Mouse (Mus musculus) lung, embryonic 14.5 days (tissue): ENCODE measurements around the gene Cadm4. TPM values are rescaled to one million over a fixed set of nuclear protein-coding genes. Genes with fewer than 3 reads are reported as not detected.

ENCODE experiments used
- ATAC-seq: fragments of 200-750 bp; cut with Nextera tagmentation; 2 replicates; pipeline ENCODE4 v1.8.0; 2017; ENCODE audit warnings: mild to moderate bottlenecking, moderate TSS enrichment, moderate library complexity; ENCODE audit not compliant: insufficient read depth
- DNase-seq: peaks from one replicate; pipeline ENCODE4 v3.0.0-alpha.2; 2015
- H3K27ac ChIP-seq: fragments of 300-500 bp; sonication (generic); 2 replicates; pipeline ENCODE4 v1.5.1; 2014; ENCODE audit warnings: low read depth, mild to moderate bottlenecking, moderate library complexity
- H3K27me3 ChIP-seq: fragments of 300-500 bp; sonication (generic); 2 replicates; pipeline ENCODE4 v1.6.1; 2014; ENCODE audit warnings: low read length, control low read depth; ENCODE audit not compliant: insufficient read depth
- H3K36me3 ChIP-seq: fragments of 300-500 bp; sonication (generic); 2 replicates; pipeline ENCODE4 v1.6.1; 2014; ENCODE audit warnings: control low read depth; ENCODE audit not compliant: insufficient read depth
- H3K4me1 ChIP-seq: fragments of 300-500 bp; sonication (generic); 2 replicates; pipeline ENCODE4 v1.6.1; 2014; ENCODE audit warnings: antibody characterized with exemption, control low read depth; ENCODE audit not compliant: insufficient read depth
- H3K4me2 ChIP-seq: fragments of 300-500 bp; sonication (generic); 2 replicates; pipeline ENCODE4 v1.6.1; 2014; ENCODE audit warnings: mild to moderate bottlenecking
- H3K4me3 ChIP-seq: fragments of 300-500 bp; sonication (generic); 2 replicates; pipeline ENCODE4 v1.5.1; 2014; ENCODE audit warnings: low read depth, low read length
- H3K9ac ChIP-seq: fragments of 300-500 bp; sonication (generic); 2 replicates; pipeline ENCODE4 v1.6.1; 2014
- H3K9me3 ChIP-seq: fragments of 300-500 bp; sonication (generic); 2 replicates; pipeline ENCODE4 v1.6.1; 2016; ENCODE audit warnings: low read depth, low read length, control low read depth
- CTCF ChIP-seq: IDR thresholded peaks from 2 replicates; pipeline ENCODE4 v1.5.1; 2016; ENCODE audit warnings: antibody characterized with exemption, low read depth
- WGBS: fragments of 180-500 bp; shearing (Covaris S2); extraction: QIAGEN DNeasy Blood & Tissue Kit; methylation state at CpG from one replicate; pipeline ENCODE4 v1.1.7; 2014; 5-methylcytosine and 5-hydroxymethylcytosine counted together
- polyA plus RNA-seq: library from polyadenylated mRNA; unstranded; fragments of >200 nt; fragmentation: Nextera tagmentation; extraction: Ambion mirVana; gene quantifications from 2 replicates; pipeline ENCODE4 v1.2.1, GENCODE M21; 2014

Gene Cadm4
- polyA plus RNA-seq, 1 experiment from 2014 or later = 0.72 TPM

GRCm38 (mm10) chr7:24538701-24539100 is 56.9 kb downstream of the Cadm4 start:
- Histone ChIP-seq H3K27ac (no peak overlapping the region), H3K9ac (no peak overlapping the region), H3K9me3 (no peaks in the 10 kb centered on the region), H3K36me3 (peaks cover 24% of the 10 kb centered on the region), H3K4me2 (no peak overlapping the region), H3K27me3 (no peaks in the 10 kb centered on the region), H3K4me1 (no peaks in the 10 kb centered on the region), H3K4me3 (no peak overlapping the region)
- no peak for ATAC-seq
- no peak for DNase-seq
- WGBS = 77% methylated on average over 5 of the region's 5 CpGs
- TF ChIP-seq CTCF = no peak

- Histone ChIP-seq H3K4me1 (no peaks in the 10 kb centered on the region), H3K27ac (no peak overlapping the region), H3K27me3 (no peaks in the 10 kb centered on the region), H3K4me2 (no peak overlapping the region), H3K4me3 (no peak overlapping the region), H3K9ac (no peak overlapping the region), H3K9me3 (no peaks in the 10 kb centered on the region), H3K36me3 (peaks cover 17% of the 10 kb centered on the region)
- ATAC-seq (no peak), DNase-seq (no peak)
- WGBS = 91% methylated on average over 4 of the region's 4 CpGs
- TF ChIP-seq CTCF = no peak
Observed at GRCm38 (mm10) chr7:24539686-24540085, 57.9 kb downstream of the Cadm4 start.

- H3K27ac ChIP-seq = no peak overlapping the region
- peaks cover 4% of the 10 kb centered on the region; the same call in 1 of the 2 replicates for H3K4me1 ChIP-seq
- H3K27me3 ChIP-seq = no peaks in the 10 kb centered on the region
- TF ChIP-seq CTCF = peak; percentile 29
- WGBS = 79% methylated on average over 2 of the region's 2 CpGs
- H3K4me2 ChIP-seq = no peak overlapping the region
- no peak for ATAC-seq
- no peak overlapping the region for H3K4me3 ChIP-seq
- peaks cover 11% of the 10 kb centered on the region for H3K36me3 ChIP-seq
- no peaks in the 10 kb centered on the region for H3K9me3 ChIP-seq
- peak; percentile 19 for DNase-seq
- no peak overlapping the region for H3K9ac ChIP-seq
Observed at GRCm38 (mm10) chr7:24544506-24544905, 62.7 kb downstream of the Cadm4 start.

- peak within 1 kb of the TSS; percentile 81 for H3K4me2 ChIP-seq
- H3K27me3 ChIP-seq = no peaks in the 10 kb centered on the region
- H3K9me3 ChIP-seq = no peaks in the 10 kb centered on the region
- 35% methylated on average over 13 of the region's 13 CpGs for WGBS
- peaks cover 27% of the 10 kb centered on the region for H3K36me3 ChIP-seq
- H3K9ac ChIP-seq = peak within 1 kb of the TSS; percentile 71
- ATAC-seq (peak; percentile 1; the same call in 1 of the 2 replicates), DNase-seq (no peak)
- H3K4me3 ChIP-seq = peak within 1 kb of the TSS; percentile 66
- no peak for TF ChIP-seq CTCF
- peaks cover 4% of the 10 kb centered on the region; the same call in 1 of the 2 replicates for H3K4me1 ChIP-seq
- peak within 1 kb of the TSS; percentile 67 for H3K27ac ChIP-seq
Observed at GRCm38 (mm10) chr7:24546068-24546614, 64.3 kb downstream of the Cadm4 start, which contains the start of the genes Pinlyp and Xrcc1. Pinlyp (minus strand) TSS chr7:24546118. Xrcc1 (plus strand) TSS chr7:24546289.

GRCm38 (mm10) chr7:24546634-24547389 is 65.0 kb downstream of the Cadm4 start:
- WGBS = under 1% methylated on average over 57 of the region's 57 CpGs
- peak; percentile 100 for DNase-seq
- peak overlapping the region; percentile 67 for H3K27ac ChIP-seq

GRCm38 (mm10) chr7:24547534-24548036 is 65.8 kb downstream of the Cadm4 start:
- Histone ChIP-seq H3K27ac (peak overlapping the region; percentile 37; the same call in 1 of the 2 replicates), H3K4me2 (peak overlapping the region; percentile 81), H3K9ac (peak overlapping the region; percentile 71), H3K4me3 (peak overlapping the region; percentile 66), H3K4me1 (peaks cover 4% of the 10 kb centered on the region; the same call in 1 of the 2 replicates), H3K36me3 (peaks cover 40% of the 10 kb centered on the region), H3K27me3 (no peaks in the 10 kb centered on the region), H3K9me3 (no peaks in the 10 kb centered on the region)
- DNase-seq = no peak
- 22% methylated on average over 13 of the region's 13 CpGs for WGBS
- ATAC-seq = peak; percentile 7; the same call in 1 of the 2 replicates
- no peak for TF ChIP-seq CTCF

More at GRCm38 (mm10) chr7:24546634-24547389, 65.0 kb downstream of the Cadm4 start:
- Histone ChIP-seq H3K36me3 (peaks cover 32% of the 10 kb centered on the region), H3K4me1 (peaks cover 4% of the 10 kb centered on the region; the same call in 1 of the 2 replicates), H3K4me3 (peak overlapping the region; percentile 66), H3K9ac (peak overlapping the region; percentile 71), H3K9me3 (no peaks in the 10 kb centered on the region), H3K4me2 (peak overlapping the region; percentile 81), H3K27me3 (no peaks in the 10 kb centered on the region)
- peak; percentile 99 for ATAC-seq
- TF ChIP-seq CTCF = no peak
